Mouse (Mus musculus) olfactory bulb, adult 2 months (tissue): Measurements from ENCODE around the gene Hrh3. TPM values are rescaled to one million over a fixed set of nuclear protein-coding genes. Genes with fewer than 3 reads are reported as not detected.

Experiments used
- H3K27ac ChIP-seq: fragments of 200-500 bp; 2 replicates; pipeline ENCODE4 v1.5.1; 2012; ENCODE audit warnings: low read depth, low read length; ENCODE audit not compliant: insufficient read depth
- H3K4me1 ChIP-seq: fragments of 200-500 bp; 2 replicates; pipeline ENCODE4 v1.6.1; 2012; ENCODE audit warnings: low read length; ENCODE audit not compliant: control insufficient read depth, insufficient read depth
- H3K4me3 ChIP-seq: fragments of 200-500 bp; 2 replicates; pipeline ENCODE4 v1.5.1; 2012; ENCODE audit warnings: mild to moderate bottlenecking, low read depth, low read length, moderate library complexity; ENCODE audit not compliant: insufficient read depth
- CTCF ChIP-seq: fragments of 200-500 bp; IDR thresholded peaks from 2 replicates; pipeline ENCODE4 v1.5.1; 2012; ENCODE audit warnings: low read depth, mild to moderate bottlenecking, low read length, moderate library complexity; ENCODE audit not compliant: insufficient read depth
- POLR2A ChIP-seq: fragments of 200-500 bp; IDR thresholded peaks from 2 replicates; pipeline ENCODE4 v1.6.1; 2012; ENCODE audit warnings: mild to moderate bottlenecking, low read depth, low read length, moderate library complexity; ENCODE audit not compliant: insufficient read depth
- WGBS: fragments of 180-500 bp; shearing (Covaris S2); methylation state at CpG from one replicate; pipeline ENCODE4 v1.1.7; 2018; 5-methylcytosine and 5-hydroxymethylcytosine counted together
- polyA plus RNA-seq: library from polyadenylated mRNA; stranded (reverse); fragments of >200 nt; gene quantifications from 2 replicates; pipeline ENCODE4 v1.2.4, GENCODE M21; 2012; ENCODE audit warnings: low replicate concordance; ENCODE audit not compliant: missing spikeins, insufficient read depth, insufficient read length

The Hrh3 gene
- polyA plus RNA-seq, 1 experiment = not detected

DNA sequence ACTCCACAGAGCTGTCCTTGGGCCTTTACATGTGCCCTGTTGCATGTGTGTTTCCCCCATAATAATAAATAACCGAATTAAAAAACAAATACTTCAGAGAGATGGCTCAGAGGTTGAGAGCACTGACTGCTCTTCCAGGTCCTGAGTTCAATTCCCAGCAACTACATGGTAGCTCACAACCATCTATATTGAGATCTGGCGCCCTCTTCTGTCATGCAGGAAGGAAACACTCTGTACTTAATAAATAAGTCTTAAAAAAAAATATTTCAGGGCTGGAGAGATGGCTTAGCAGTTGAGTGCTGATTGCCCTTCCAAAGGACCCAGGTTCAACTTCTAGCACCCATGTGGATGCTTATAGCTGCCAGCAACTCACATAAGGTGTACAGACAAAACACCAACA is 19.9 kb upstream of the Hrh3 start:
- 92% methylated on average over 2 of the region's 2 CpGs for WGBS
- H3K4me3 ChIP-seq = no peak overlapping the region
- H3K27ac ChIP-seq = no peak overlapping the region
- H3K4me1 ChIP-seq = peaks cover 20% of the 10 kb centered on the region
- TF ChIP-seq CTCF = no peak
- no peak for TF ChIP-seq POLR2A

DNA sequence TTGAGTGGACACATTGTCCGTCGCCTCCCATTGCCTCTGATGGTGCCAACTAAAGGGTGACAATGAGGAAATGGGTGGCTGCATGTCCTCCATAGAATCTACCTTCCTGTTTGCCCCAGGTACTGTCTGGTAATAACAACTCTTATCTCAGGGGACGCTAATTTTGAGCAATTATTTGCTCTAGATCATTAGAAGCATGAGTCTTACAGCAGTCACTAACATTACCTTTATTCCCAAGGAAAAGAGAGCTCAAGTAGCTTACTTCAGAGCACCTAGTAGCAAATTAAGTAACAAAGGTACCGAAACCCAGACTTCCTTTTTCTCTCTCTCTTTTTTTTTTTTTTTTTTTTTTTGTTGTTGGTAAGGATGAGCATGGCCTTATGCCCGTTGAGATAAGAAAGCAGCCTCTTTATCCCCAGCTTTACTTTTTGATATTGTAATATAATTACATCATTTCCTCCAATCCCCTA is 16.0 kb upstream of the Hrh3 start:
- peaks cover 35% of the 10 kb centered on the region for H3K4me1 ChIP-seq
- TF ChIP-seq CTCF (no peak), POLR2A (no peak)
- H3K4me3 ChIP-seq = peak overlapping the region; percentile 94
- H3K27ac ChIP-seq = no peak overlapping the region
- WGBS = 51% methylated on average over 5 of the region's 5 CpGs

DNA sequence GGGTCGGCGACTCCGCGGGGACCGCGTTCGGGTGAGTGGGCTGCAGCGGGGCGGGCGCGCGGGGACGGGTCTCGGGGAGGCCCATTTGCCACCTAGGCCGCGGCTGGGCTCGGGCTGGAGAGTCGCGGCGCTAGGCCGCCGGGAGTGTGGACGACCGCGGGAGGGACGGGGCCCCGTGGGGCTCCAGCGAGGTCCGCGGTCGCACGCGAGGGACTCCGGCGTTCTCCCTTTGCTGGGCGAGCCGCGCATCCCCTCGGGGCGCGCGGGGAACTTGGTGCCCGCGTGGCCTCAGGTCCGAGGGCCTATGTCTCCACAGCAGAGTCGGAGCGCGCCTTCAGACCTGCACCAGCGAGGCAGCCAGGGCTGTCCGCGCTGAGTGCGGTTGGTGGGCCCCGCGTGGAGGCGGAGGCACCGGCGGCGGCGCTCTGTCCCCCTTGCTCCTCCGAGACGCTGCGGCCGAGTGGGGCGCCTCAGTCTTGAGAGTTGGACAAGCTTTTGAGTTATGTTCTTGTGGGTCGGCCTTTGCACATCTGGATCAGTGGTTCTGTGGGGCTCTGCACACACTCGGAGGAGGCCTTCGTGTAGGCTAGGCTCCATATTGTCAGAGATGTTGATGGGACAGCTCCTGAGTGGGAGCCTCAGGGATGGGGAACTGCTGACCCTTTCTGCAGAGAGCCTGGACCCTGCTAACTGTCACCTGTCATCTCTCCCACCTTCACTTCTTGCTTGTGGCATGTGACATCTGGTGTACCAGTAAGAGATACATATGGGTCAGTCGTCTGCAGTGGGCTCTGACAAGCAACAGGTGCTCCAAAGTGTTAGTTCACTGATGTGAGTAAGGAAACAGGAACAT is 15.4 kb upstream of the Hrh3 start:
- under 1% methylated on average over 67 of the region's 68 CpGs for WGBS
- Histone ChIP-seq H3K4me3 (peak overlapping the region; percentile 94), H3K27ac (peak overlapping the region; percentile 32; the same call in 1 of the 2 replicates), H3K4me1 (peaks cover 35% of the 10 kb centered on the region)
- TF ChIP-seq POLR2A = no peak
- TF ChIP-seq CTCF = no peak

DNA sequence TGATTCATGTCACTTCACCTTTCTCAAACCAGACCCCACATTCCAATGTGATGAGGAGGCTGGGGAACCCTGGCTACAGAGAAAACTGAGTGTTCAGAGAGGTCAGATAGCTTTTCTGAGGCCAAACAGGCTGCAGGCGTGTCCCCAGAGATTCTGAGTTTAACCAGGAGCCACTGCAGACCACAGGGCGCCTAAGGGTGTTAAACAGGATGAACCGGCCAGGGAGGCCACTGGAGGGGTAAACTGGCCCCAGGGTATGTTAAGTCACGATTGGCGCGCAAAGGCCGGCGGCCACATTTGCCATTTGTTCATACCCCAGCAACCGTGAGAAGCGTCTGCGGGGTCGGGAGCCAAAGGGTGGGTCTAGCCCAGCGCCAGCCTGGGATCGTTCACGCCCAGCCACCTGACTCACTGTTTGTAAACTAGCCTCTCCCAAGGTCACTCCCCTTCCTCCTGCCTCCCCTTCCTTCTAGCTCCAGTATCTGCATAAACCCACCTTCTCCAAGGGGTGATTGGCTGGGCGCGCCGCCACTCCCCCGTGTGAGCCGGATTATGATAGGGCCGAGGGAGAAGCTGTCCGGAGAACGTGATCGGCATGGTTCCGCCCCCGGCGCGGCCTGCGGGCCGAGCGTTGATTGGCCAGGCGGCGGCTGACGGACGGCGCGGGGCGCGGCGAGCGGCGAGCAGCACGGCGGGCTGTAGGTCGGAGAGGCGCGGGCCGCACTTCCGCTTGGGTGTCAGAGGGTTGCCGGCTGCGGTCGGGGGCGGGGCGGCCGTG is 14.6 kb upstream of the Hrh3 start, which contains the start of gene Osbpl2:
Gene Osbpl2 (plus strand): TSS at position 646 of the 778 bp plus-strand sequence.
- peak within 1 kb of the TSS; percentile 94 for H3K4me3 ChIP-seq
- TF ChIP-seq POLR2A = peak; percentile 25; the same call in 1 of the 2 replicates
- no peak for TF ChIP-seq CTCF
- 1% methylated on average over 52 of the region's 55 CpGs for WGBS
- peak within 1 kb of the TSS; percentile 68 for H3K27ac ChIP-seq
- H3K4me1 ChIP-seq = peaks cover 42% of the 10 kb centered on the region

DNA sequence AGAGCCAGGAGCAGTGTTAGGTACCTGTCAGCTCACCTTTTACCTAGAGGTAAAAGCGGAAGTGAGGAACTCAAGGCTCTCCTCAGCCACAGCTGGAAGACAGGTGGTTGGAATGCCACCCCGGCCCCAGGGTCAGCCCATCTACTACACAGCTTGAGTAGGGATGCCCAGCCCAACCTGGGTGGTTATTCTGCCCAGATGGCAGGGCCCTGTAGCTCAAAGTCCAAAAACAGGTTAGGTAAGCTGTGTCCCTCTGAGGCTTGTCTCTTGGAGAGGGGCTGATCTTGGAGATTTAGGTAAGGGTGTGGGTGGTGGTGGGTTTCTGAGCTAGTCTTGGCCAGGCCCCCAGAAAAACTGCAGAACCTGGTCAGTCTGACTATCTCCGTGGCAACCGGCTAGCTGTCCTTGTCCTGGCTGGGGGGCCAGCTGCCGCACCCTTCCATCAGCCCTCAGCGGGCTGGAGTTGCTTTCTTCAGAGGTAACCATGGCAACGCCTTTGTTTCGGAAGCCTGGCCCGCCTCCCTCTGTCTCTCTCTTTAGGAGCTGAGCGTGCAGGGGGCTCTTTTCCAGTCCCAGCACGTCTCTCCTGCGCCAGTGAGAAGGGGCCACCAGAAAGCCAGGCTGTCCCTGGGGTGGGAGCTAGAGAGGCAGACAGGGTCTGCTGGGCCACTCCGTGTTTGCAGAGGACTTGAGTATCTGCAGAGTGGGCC is 13.4 kb upstream of the Hrh3 start:
- H3K4me1 ChIP-seq = peaks cover 43% of the 10 kb centered on the region
- WGBS = 12% methylated on average over 13 of the region's 13 CpGs
- H3K27ac ChIP-seq = no peak overlapping the region
- peak overlapping the region; percentile 16; the same call in 1 of the 2 replicates for H3K4me3 ChIP-seq
- TF ChIP-seq POLR2A = 0 out of 2 replicates have a peak, but pooled peaks have one; percentile 17
- TF ChIP-seq CTCF = no peak

DNA sequence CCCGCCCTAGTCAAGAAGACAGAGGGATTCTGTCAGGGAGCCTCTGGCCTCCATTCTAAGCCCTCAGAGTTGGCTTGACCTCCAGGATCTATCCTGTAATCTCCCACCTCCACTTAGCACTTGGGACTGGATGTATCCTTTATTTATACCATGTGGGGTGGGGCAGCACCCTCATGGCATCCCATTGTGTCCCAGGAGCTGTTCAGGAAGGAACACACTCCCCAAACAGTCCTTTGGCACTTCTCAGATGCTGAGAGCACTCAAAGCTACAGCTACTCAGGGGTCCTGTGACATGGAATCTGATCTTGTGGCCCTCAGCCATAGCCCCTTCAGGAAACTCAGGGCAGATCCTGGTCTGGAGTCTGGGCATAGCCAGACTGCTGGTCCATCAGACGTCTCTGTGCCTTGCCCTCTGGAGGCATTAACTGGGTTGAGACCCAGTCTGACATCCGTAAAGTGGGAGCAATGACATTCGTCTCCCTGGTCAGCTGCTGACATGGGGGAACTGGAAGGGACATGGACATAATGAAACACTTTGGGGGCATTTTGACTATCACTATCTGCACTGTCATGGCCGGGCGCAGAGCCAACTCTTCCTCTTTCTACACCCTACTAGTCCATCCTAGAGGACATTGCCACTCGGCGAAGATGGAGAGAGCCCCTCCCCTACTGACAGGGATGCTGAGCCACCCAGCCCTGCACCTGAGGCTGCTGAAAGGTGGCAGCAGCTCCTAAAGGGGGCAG is 12.6 kb upstream of the Hrh3 start:
- Histone ChIP-seq H3K4me3 (no peak overlapping the region), H3K27ac (no peak overlapping the region), H3K4me1 (peaks cover 43% of the 10 kb centered on the region)
- WGBS = 79% methylated on average over 8 of the region's 8 CpGs
- TF ChIP-seq CTCF (no peak), POLR2A (no peak)

DNA sequence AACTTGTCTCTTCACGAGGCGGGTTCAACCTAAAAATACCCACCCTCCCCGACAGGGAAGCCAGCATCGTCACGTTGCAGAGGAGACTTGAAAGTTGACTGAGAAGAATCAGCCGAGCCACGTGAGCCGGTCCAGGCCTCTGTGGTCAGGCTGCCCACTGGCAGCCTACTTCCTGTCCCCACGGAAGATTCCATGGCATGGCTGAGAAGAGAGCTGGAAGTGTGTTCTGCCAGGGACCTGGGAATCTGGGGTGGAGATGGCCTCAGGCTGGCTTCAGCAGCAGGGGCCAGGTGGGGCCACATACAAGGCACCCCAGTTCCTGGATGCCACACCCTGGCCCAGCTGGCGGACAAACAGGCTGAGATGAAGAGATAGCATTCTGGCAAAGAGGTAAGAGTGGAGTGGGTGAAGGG is 11.8 kb upstream of the Hrh3 start:
- 57% methylated on average over 10 of the region's 10 CpGs for WGBS
- H3K4me3 ChIP-seq = no peak overlapping the region
- H3K4me1 ChIP-seq = peaks cover 43% of the 10 kb centered on the region
- TF ChIP-seq CTCF (no peak), POLR2A (no peak)
- no peak overlapping the region for H3K27ac ChIP-seq

DNA sequence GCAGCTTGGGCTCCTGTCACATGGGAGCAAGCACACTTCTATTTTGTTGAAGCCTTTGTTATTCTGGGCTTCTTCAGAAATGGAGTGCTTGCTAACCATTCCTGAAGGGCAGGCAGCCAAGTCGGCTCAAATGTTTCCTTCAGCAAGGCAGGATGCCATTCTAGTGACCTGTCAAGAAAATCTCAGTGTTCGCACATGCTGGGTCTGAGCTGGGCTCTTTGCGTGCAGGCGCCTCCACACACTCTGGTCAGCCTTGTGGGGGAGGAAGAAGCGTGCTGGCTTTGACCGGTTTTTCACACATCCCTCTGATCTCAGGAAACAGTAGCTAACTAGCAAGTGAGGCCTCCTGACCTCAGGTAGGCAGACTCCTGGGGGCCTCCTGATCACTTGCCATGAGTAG is 11.0 kb upstream of the Hrh3 start:
- H3K4me3 ChIP-seq = no peak overlapping the region
- no peak overlapping the region for H3K27ac ChIP-seq
- peaks cover 43% of the 10 kb centered on the region for H3K4me1 ChIP-seq
- TF ChIP-seq CTCF = no peak
- TF ChIP-seq POLR2A = no peak
- WGBS = 57% methylated on average over 6 of the region's 6 CpGs
